Mouse (Mus musculus) limb, embryonic 14.5 days (tissue): Measurements from ENCODE around the gene Trib2. TPM values are rescaled to one million over a fixed set of nuclear protein-coding genes. Genes with fewer than 3 reads are reported as not detected.
A peak's percentile ranks its signal among the peaks of the same experiment; 100 is the strongest.

ENCODE experiments used
- ATAC-seq: fragments of 200-750 bp; cut with Nextera tagmentation; 2 replicates; pipeline ENCODE4 v1.8.0; 2017; ENCODE audit warnings: low read depth, moderate number of reproducible peaks, moderate TSS enrichment; ENCODE audit not compliant: low FRiP score
- DNase-seq: peaks from one replicate; pipeline ENCODE4 v3.0.0-alpha.2; 2015; ENCODE audit warnings: low spot score
- H3K27ac ChIP-seq: fragments of 300-500 bp; sonication (generic); replicated peaks from 2 replicates; pipeline ENCODE4 v1.5.1; 2014; ENCODE audit warnings: low read depth, mild to moderate bottlenecking, low read length, moderate library complexity, mixed read lengths
- H3K27me3 ChIP-seq: fragments of 300-500 bp; sonication (generic); 2 replicates; pipeline ENCODE4 v1.6.1; 2014; ENCODE audit warnings: low read length, mixed read lengths; ENCODE audit not compliant: control insufficient read depth, insufficient read depth
- H3K36me3 ChIP-seq: fragments of 300-500 bp; sonication (generic); 2 replicates; pipeline ENCODE4 v1.6.1; 2014; ENCODE audit warnings: mild to moderate bottlenecking, low read length, moderate library complexity, mixed read lengths; ENCODE audit not compliant: control insufficient read depth, insufficient read depth
- H3K4me1 ChIP-seq: fragments of 300-500 bp; sonication (generic); 2 replicates; pipeline ENCODE4 v1.6.1; 2014; ENCODE audit warnings: antibody characterized with exemption, low read length, mixed read lengths; ENCODE audit not compliant: control insufficient read depth, insufficient read depth
- H3K4me2 ChIP-seq: fragments of 300-500 bp; sonication (generic); replicated peaks from 2 replicates; pipeline ENCODE4 v1.6.1; 2014; ENCODE audit warnings: low read depth, mild to moderate bottlenecking, low read length, moderate library complexity; ENCODE audit not compliant: severe bottlenecking
- H3K4me3 ChIP-seq: fragments of 300-500 bp; sonication (generic); replicated peaks from 2 replicates; pipeline ENCODE4 v1.5.1; 2014; ENCODE audit warnings: low read length
- H3K9ac ChIP-seq: fragments of 300-500 bp; sonication (generic); 2 replicates; pipeline ENCODE4 v1.6.1; 2014; ENCODE audit warnings: mild to moderate bottlenecking, low read depth, low read length, moderate library complexity; ENCODE audit not compliant: severe bottlenecking
- H3K9me3 ChIP-seq: fragments of 300-500 bp; sonication (generic); 2 replicates; pipeline ENCODE4 v1.6.1; 2016; ENCODE audit warnings: low read length; ENCODE audit not compliant: control insufficient read depth
- POLR2A ChIP-seq: fragments of 200-500 bp; IDR thresholded peaks from 2 replicates; pipeline ENCODE4 v1.8.0; 2012; ENCODE audit warnings: inconsistent platforms, mild to moderate bottlenecking, moderate library complexity, borderline replicate concordance; ENCODE audit not compliant: insufficient read depth, insufficient read length; ENCODE audit errors: extremely low read depth
- WGBS: fragments of 180-500 bp; shearing (Covaris S2); extraction: QIAGEN DNeasy Blood & Tissue Kit; methylation state at CpG from one replicate; pipeline ENCODE4 v1.1.7; 2014; 5-methylcytosine and 5-hydroxymethylcytosine counted together
- polyA plus RNA-seq, 2 experiments: library from polyadenylated mRNA; depleted of rRNA in 1 of 2; stranded (reverse) in 1 of 2; unstranded in 1 of 2; fragments of >200 nt; fragmentation: Nextera tagmentation in 1 of 2; extraction: Ambion mirVana in 1 of 2; gene quantifications; 2 replicates each; pipeline versions ENCODE4 v1.2.1 to v1.2.3; 2012 to 2014

Gene Trib2
- polyA plus RNA-seq, 2 experiments, result 44.7 to 64.2 TPM

DNA sequence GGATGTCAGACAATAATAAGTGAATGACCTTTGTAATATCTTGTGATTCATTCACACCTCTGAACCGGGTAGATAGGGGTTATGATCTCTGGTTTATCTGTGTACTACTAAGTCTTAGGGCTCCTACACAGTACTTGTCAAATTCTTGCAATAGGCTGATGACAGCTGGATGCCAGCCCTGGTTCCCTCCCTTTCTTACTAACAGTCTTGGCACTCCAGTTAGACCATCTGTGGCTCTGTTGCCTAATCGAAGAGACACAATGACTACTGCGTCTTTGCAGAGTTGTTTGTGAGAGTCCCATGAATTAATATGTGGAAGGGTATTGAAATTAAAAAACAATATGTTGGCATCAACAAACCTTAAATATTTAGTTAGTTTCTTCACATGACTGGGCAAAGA, 48.2 kb downstream of the Trib2 start:
- ATAC-seq (no peak), DNase-seq (no peak)
- H3K4me1 ChIP-seq, result no peaks in the 10 kb centered on the region
- H3K4me3 ChIP-seq, result no peak overlapping the region
- H3K4me2 ChIP-seq, result no peak overlapping the region
- 90% methylated on average over 3 of the region's 3 CpGs for WGBS
- no peak overlapping the region for H3K27ac ChIP-seq
- no peak overlapping the region for H3K9ac ChIP-seq
- no peaks in the 10 kb centered on the region for H3K9me3 ChIP-seq
- TF ChIP-seq POLR2A, result no peak
- no peaks in the 10 kb centered on the region for H3K36me3 ChIP-seq
- no peaks in the 10 kb centered on the region for H3K27me3 ChIP-seq

DNA sequence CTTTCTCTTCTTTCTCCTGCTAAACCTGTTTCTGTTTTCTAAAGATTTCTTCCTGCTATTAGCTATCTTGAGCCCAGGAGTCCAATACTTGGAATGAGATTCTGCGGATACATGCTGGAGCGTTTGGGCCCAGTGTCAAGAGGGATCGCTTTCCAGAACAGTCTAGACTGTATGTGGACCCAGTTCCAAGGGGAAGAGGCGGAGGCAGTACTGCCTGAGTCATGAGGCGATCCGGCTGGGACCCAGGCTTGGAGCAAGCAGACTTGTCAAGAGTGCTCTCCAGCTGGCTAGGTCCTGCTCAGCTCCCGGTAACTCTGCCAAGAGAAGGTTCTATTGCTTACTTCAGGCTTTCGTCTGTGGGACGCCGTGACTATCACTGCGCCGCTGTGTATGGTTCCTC, 50.7 kb downstream of the Trib2 start:
- TF ChIP-seq POLR2A, result no peak
- no peaks in the 10 kb centered on the region for H3K36me3 ChIP-seq
- no peak overlapping the region for H3K9ac ChIP-seq
- no peak overlapping the region for H3K27ac ChIP-seq
- no peak overlapping the region for H3K4me2 ChIP-seq
- H3K9me3 ChIP-seq, result no peaks in the 10 kb centered on the region
- no peaks in the 10 kb centered on the region for H3K27me3 ChIP-seq
- ATAC-seq (no peak), DNase-seq (peak; percentile 12)
- H3K4me3 ChIP-seq, result no peak overlapping the region
- H3K4me1 ChIP-seq, result no peaks in the 10 kb centered on the region
- 86% methylated on average over 12 of the region's 12 CpGs for WGBS

GRCm38 (mm10) chr12:15765238-15765637, 51.5 kb downstream of the Trib2 start:
- no peak overlapping the region for H3K9ac ChIP-seq
- DNase-seq (no peak), ATAC-seq (no peak)
- H3K27me3 ChIP-seq, result no peaks in the 10 kb centered on the region
- no peak overlapping the region for H3K4me3 ChIP-seq
- 25% methylated on average over 1 of the region's 1 CpGs for WGBS
- H3K27ac ChIP-seq, result no peak overlapping the region
- H3K9me3 ChIP-seq, result no peaks in the 10 kb centered on the region
- H3K4me2 ChIP-seq, result no peak overlapping the region
- no peak for TF ChIP-seq POLR2A
- H3K36me3 ChIP-seq, result no peaks in the 10 kb centered on the region
- no peaks in the 10 kb centered on the region for H3K4me1 ChIP-seq

DNA sequence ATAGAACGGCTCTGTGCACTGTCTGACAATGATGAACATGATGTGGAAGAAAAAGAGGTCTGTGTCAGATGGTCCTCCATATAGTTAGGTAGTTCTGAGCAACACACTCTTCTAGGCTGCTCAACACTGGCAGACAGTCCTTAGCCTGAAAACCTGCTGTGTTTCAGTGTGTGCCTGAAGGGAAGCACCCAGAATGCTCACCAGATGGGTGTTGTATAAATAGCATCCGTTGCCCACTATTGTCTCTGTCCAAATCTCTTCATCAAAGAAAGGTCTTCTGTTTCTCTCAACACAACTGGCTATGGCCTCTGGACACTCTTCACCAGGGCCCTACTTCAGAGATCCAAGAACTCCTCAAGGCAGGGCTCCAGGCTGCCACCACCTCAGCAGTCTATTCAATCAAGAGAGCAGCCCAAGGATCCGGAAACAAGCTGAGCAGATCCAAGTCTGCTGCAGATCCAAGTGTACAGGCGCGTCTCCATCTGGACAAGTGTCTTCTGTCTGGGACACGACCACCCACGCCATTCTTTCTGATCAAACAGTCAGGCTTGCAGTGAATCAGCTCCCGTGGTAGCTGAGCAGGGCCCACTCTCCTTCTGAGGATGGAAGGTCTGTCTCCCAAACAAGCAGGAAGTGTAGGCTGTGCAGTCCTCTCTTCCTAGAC, 55.1 kb downstream of the Trib2 start:
- Histone ChIP-seq H3K4me2 (no peak overlapping the region), H3K36me3 (no peaks in the 10 kb centered on the region), H3K9me3 (no peaks in the 10 kb centered on the region), H3K4me3 (no peak overlapping the region), H3K27ac (no peak overlapping the region), H3K27me3 (no peaks in the 10 kb centered on the region), H3K9ac (no peak overlapping the region), H3K4me1 (no peaks in the 10 kb centered on the region)
- 91% methylated on average over 8 of the region's 8 CpGs for WGBS
- no peak for TF ChIP-seq POLR2A
- DNase-seq (no peak), ATAC-seq (no peak)

- no peak for TF ChIP-seq POLR2A
Observed at GRCm38 (mm10) chr12:15760684-15761083, 56.0 kb downstream of the Trib2 start.

GRCm38 (mm10) chr12:15758866-15759265, 57.9 kb downstream of the Trib2 start:
- Histone ChIP-seq H3K4me2 (no peak overlapping the region), H3K9ac (no peak overlapping the region), H3K4me3 (no peak overlapping the region), H3K27ac (no peak overlapping the region), H3K36me3 (no peaks in the 10 kb centered on the region), H3K27me3 (no peaks in the 10 kb centered on the region), H3K4me1 (no peaks in the 10 kb centered on the region), H3K9me3 (no peaks in the 10 kb centered on the region)
- DNase-seq, result no peak
- ATAC-seq, result no peak
- TF ChIP-seq POLR2A, result no peak
- WGBS, result 35% methylated on average over 2 of the region's 2 CpGs

More at GRCm38 (mm10) chr12:15760684-15761083, 56.0 kb downstream of the Trib2 start:
- Histone ChIP-seq H3K9me3 (no peaks in the 10 kb centered on the region), H3K9ac (no peak overlapping the region), H3K27me3 (no peaks in the 10 kb centered on the region), H3K4me2 (no peak overlapping the region), H3K4me3 (no peak overlapping the region), H3K4me1 (no peaks in the 10 kb centered on the region), H3K36me3 (no peaks in the 10 kb centered on the region), H3K27ac (no peak overlapping the region)
- ATAC-seq (no peak), DNase-seq (no peak)
- 81% methylated on average over 4 of the region's 4 CpGs for WGBS
